Mouse (Mus musculus) 3134 (cell line): ENCODE results near the gene Zfp980.
"Not testable (repeated sequence)": the region's sequence is repeated elsewhere in the genome, so short reads cannot be mapped to it uniquely, and the experiment has no call there.

Experiments used
- DNase-seq: peaks from one replicate; pipeline ENCODE4 v3.0.0-alpha.2; 2011; ENCODE audit warnings: low spot score; ENCODE audit not compliant: insufficient read length; ENCODE audit errors: extremely low read depth

Zfp980 gene

GRCm38 (mm10) chr4:145670385-145670784 is at the start of gene Zfp980:
Gene Zfp980 (plus strand): TSS chr4:145670685.
- DNase-seq = not testable (repeated sequence)

GRCm38 (mm10) chr4:145640416-145641185 is 29.9 kb upstream of the Zfp980 start:
- DNase-seq = peak; percentile 2

GRCm38 (mm10) chr4:145674286-145674780 is 3.8 kb downstream of the Zfp980 start:
- DNase-seq = not testable (repeated sequence)

GRCm38 (mm10) chr4:145680217-145680616 is 9.7 kb downstream of the Zfp980 start:
- not testable (repeated sequence) for DNase-seq

GRCm38 (mm10) chr4:145680672-145681387 is 10.3 kb downstream of the Zfp980 start:
- DNase-seq = not testable (repeated sequence)

GRCm38 (mm10) chr4:145682021-145682420 is 11.5 kb downstream of the Zfp980 start:
- not testable (repeated sequence) for DNase-seq

GRCm38 (mm10) chr4:145683024-145683766 is 12.7 kb downstream of the Zfp980 start:
- not testable (repeated sequence) for DNase-seq

GRCm38 (mm10) chr4:145686061-145686460 is 15.6 kb downstream of the Zfp980 start:
- not testable (repeated sequence) for DNase-seq

GRCm38 (mm10) chr4:145744935-145745644 is 74.6 kb downstream of the Zfp980 start:
- DNase-seq = peak; percentile 7

GRCm38 (mm10) chr4:145745645-145745991 is 75.1 kb downstream of the Zfp980 start:
- DNase-seq = not testable (repeated sequence)
